Mouse (Mus musculus): ENCODE results near the gene Zfp212. TPM values are rescaled to one million over a fixed set of nuclear protein-coding genes. Genes with fewer than 3 reads are reported as not detected.

The Zfp212 gene
- polyA plus RNA-seq, 1 experiment from 2014 or later, result 7.7 TPM

GRCm38 (mm10) chr6:47888812-47889383 is 31.4 kb upstream of the Zfp212 start:
- no peak overlapping the region for H3K4me2 ChIP-seq
- ATAC-seq (replicated peaks; ENCODE audit: insufficient number of reproducible peaks, low FRiP score, low TSS enrichment), result no peak
- no peaks in the 10 kb centered on the region for H3K9me3 ChIP-seq (replicated peaks; ENCODE audit: control insufficient read depth, low read length)
- no peak overlapping the region for H3K27ac ChIP-seq (ENCODE audit: low read depth, low read length)
- H3K36me3 ChIP-seq (ENCODE audit: control insufficient read depth, insufficient read depth, low read length), result peaks cover 34% of the 10 kb centered on the region
- WGBS (ENCODE audit: insufficient replicate concordance), result 81% methylated on average over 8 of the region's 8 CpGs
- no peak overlapping the region for H3K4me3 ChIP-seq (ENCODE audit: low read depth, low read length)
- no peaks in the 10 kb centered on the region for H3K4me1 ChIP-seq (ENCODE audit: control insufficient read depth, insufficient read depth, low read length)
- H3K9ac ChIP-seq (ENCODE audit: low read depth, low read length), result no peak overlapping the region
- H3K27me3 ChIP-seq (ENCODE audit: control insufficient read depth, insufficient read depth, low read length), result no peaks in the 10 kb centered on the region

DNA sequence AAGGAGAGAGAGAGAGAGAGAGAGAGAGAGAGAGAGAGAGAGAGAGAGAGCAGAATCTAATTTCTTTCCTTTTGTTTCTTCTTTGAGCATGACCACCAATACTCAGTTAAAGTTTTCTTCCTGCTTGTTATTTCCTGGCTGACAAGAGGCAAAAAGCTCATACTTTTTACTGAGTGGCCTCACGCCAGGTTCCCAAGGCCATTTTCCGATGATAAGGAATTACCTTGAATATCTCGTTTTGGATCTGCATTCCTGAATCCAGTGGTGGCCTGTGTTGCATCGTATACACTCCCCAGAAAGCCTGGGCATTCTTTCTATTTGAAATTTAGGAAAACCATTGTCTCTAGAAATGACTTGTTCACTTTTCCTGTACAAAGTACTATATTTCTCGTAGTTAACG is 20.9 kb upstream of the Zfp212 start:
- Histone ChIP-seq H3K9ac (ENCODE audit: low read depth, low read length) (no peak overlapping the region), H3K4me1 (ENCODE audit: control insufficient read depth, insufficient read depth, low read length) (no peaks in the 10 kb centered on the region), H3K27me3 (ENCODE audit: control insufficient read depth, insufficient read depth, low read length) (peaks cover 14% of the 10 kb centered on the region), H3K4me2 (no peak overlapping the region), H3K36me3 (ENCODE audit: control insufficient read depth, insufficient read depth, low read length) (peaks cover 29% of the 10 kb centered on the region), H3K27ac (ENCODE audit: low read depth, low read length) (no peak overlapping the region), H3K4me3 (ENCODE audit: low read depth, low read length) (no peak overlapping the region), H3K9me3 (replicated peaks; ENCODE audit: control insufficient read depth, low read length) (no peaks in the 10 kb centered on the region; the same call in 1 of the 2 replicates)
- WGBS (ENCODE audit: insufficient replicate concordance), result 85% methylated on average over 6 of the region's 6 CpGs
- ATAC-seq (replicated peaks; ENCODE audit: insufficient number of reproducible peaks, low FRiP score, low TSS enrichment), result no peak

GRCm38 (mm10) chr6:47903587-47903986 is 16.7 kb upstream of the Zfp212 start:
- no peaks in the 10 kb centered on the region for H3K4me1 ChIP-seq (ENCODE audit: control insufficient read depth, insufficient read depth, low read length)
- H3K27ac ChIP-seq (ENCODE audit: low read depth, low read length), result no peak overlapping the region
- no peak overlapping the region for H3K4me3 ChIP-seq (ENCODE audit: low read depth, low read length)
- WGBS (ENCODE audit: insufficient replicate concordance), result 68% methylated on average over 4 of the region's 4 CpGs
- H3K27me3 ChIP-seq (ENCODE audit: control insufficient read depth, insufficient read depth, low read length), result peaks cover 36% of the 10 kb centered on the region
- ATAC-seq (replicated peaks; ENCODE audit: insufficient number of reproducible peaks, low FRiP score, low TSS enrichment), result no peak
- H3K4me2 ChIP-seq, result no peak overlapping the region
- H3K36me3 ChIP-seq (ENCODE audit: control insufficient read depth, insufficient read depth, low read length), result peaks cover 44% of the 10 kb centered on the region
- H3K9me3 ChIP-seq (replicated peaks; ENCODE audit: control insufficient read depth, low read length), result peaks cover 2% of the 10 kb centered on the region
- no peak overlapping the region for H3K9ac ChIP-seq (ENCODE audit: low read depth, low read length)

GRCm38 (mm10) chr6:47904361-47904760 is 15.9 kb upstream of the Zfp212 start:
- 40% methylated on average over 19 of the region's 19 CpGs for WGBS (ENCODE audit: insufficient replicate concordance)
- Histone ChIP-seq H3K4me3 (ENCODE audit: low read depth, low read length) (peak overlapping the region; percentile 30), H3K36me3 (ENCODE audit: control insufficient read depth, insufficient read depth, low read length) (peaks cover 40% of the 10 kb centered on the region), H3K4me1 (ENCODE audit: control insufficient read depth, insufficient read depth, low read length) (no peaks in the 10 kb centered on the region), H3K9me3 (replicated peaks; ENCODE audit: control insufficient read depth, low read length) (peaks cover 2% of the 10 kb centered on the region), H3K27ac (ENCODE audit: low read depth, low read length) (no peak overlapping the region), H3K9ac (ENCODE audit: low read depth, low read length) (no peak overlapping the region), H3K4me2 (peak overlapping the region; percentile 55), H3K27me3 (ENCODE audit: control insufficient read depth, insufficient read depth, low read length) (peaks cover 36% of the 10 kb centered on the region)
- ATAC-seq (replicated peaks; ENCODE audit: insufficient number of reproducible peaks, low FRiP score, low TSS enrichment), result no peak

DNA sequence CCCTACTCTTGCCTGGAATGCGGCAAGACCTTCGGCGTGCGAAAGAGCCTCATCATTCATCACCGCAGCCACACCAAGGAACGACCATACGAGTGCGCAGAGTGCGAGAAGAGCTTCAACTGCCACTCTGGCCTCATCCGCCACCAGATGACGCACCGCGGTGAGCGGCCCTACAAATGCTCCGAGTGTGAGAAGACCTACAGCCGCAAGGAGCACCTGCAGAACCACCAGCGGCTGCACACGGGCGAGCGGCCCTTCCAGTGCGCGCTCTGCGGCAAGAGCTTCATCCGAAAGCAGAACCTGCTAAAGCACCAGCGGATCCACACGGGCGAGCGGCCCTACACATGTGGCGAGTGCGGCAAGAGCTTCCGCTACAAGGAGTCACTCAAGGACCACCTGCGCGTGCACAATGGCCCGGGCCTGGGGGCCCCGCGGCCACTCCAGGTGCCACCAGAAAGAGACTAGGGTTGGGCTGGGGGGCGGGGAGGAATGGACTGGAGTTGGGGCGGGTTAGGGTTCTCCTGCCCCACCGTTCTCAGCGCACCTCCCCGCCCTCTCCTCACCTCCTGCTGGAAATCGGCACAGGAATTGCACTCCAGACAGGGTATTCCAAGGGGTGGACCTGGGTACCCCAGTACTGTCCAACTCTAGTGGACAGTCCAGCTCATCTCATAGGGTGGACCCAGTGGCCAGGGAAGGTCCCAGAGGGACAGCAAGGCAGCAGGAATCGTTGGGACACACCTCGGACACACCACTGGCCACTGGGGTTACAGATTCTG is 15.2 kb upstream of the Zfp212 start:
- Histone ChIP-seq H3K4me2 (peak overlapping the region; percentile 55), H3K9ac (ENCODE audit: low read depth, low read length) (no peak overlapping the region), H3K27me3 (ENCODE audit: control insufficient read depth, insufficient read depth, low read length) (peaks cover 36% of the 10 kb centered on the region), H3K4me3 (ENCODE audit: low read depth, low read length) (peak overlapping the region; percentile 30), H3K9me3 (replicated peaks; ENCODE audit: control insufficient read depth, low read length) (peaks cover 2% of the 10 kb centered on the region), H3K4me1 (ENCODE audit: control insufficient read depth, insufficient read depth, low read length) (no peaks in the 10 kb centered on the region), H3K36me3 (ENCODE audit: control insufficient read depth, insufficient read depth, low read length) (peaks cover 40% of the 10 kb centered on the region), H3K27ac (ENCODE audit: low read depth, low read length) (no peak overlapping the region)
- ATAC-seq (replicated peaks; ENCODE audit: insufficient number of reproducible peaks, low FRiP score, low TSS enrichment), result no peak
- WGBS (ENCODE audit: insufficient replicate concordance), result 51% methylated on average over 44 of the region's 44 CpGs

DNA sequence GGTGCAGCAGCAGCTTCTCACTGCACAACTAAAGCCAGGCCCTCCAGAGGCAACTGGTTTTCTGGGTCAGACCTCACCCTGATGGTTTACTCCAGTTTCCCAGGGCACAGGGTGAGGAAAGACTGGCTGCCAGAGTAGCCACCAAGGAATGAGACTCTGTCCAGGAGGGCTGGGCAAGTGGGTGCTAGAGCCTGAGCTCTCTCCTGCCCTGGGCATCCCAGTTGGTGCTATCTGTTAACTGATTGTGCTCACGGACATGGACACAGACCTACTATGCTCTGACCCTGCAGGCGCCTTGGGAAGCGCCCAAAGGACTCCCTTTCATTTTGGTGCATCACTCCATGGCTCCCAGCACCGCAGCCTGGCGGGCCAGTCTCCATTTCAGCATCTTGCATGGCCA is 13.9 kb upstream of the Zfp212 start:
- ATAC-seq (replicated peaks; ENCODE audit: insufficient number of reproducible peaks, low FRiP score, low TSS enrichment), result no peak
- Histone ChIP-seq H3K27me3 (ENCODE audit: control insufficient read depth, insufficient read depth, low read length) (peaks cover 36% of the 10 kb centered on the region), H3K9me3 (replicated peaks; ENCODE audit: control insufficient read depth, low read length) (peaks cover 2% of the 10 kb centered on the region), H3K36me3 (ENCODE audit: control insufficient read depth, insufficient read depth, low read length) (peaks cover 40% of the 10 kb centered on the region), H3K9ac (ENCODE audit: low read depth, low read length) (no peak overlapping the region), H3K27ac (ENCODE audit: low read depth, low read length) (no peak overlapping the region), H3K4me2 (no peak overlapping the region), H3K4me1 (ENCODE audit: control insufficient read depth, insufficient read depth, low read length) (no peaks in the 10 kb centered on the region), H3K4me3 (ENCODE audit: low read depth, low read length) (no peak overlapping the region)
- 98% methylated on average over 5 of the region's 5 CpGs for WGBS (ENCODE audit: insufficient replicate concordance)

- WGBS (ENCODE audit: insufficient replicate concordance), result 74% methylated on average over 1 of the region's 1 CpGs
- Histone ChIP-seq H3K36me3 (ENCODE audit: control insufficient read depth, insufficient read depth, low read length) (peaks cover 27% of the 10 kb centered on the region), H3K27me3 (ENCODE audit: control insufficient read depth, insufficient read depth, low read length) (peaks cover 25% of the 10 kb centered on the region), H3K4me1 (ENCODE audit: control insufficient read depth, insufficient read depth, low read length) (no peaks in the 10 kb centered on the region), H3K9ac (ENCODE audit: low read depth, low read length) (no peak overlapping the region), H3K27ac (ENCODE audit: low read depth, low read length) (no peak overlapping the region), H3K4me2 (no peak overlapping the region), H3K4me3 (ENCODE audit: low read depth, low read length) (no peak overlapping the region), H3K9me3 (replicated peaks; ENCODE audit: control insufficient read depth, low read length) (peaks cover 2% of the 10 kb centered on the region)
- ATAC-seq (replicated peaks; ENCODE audit: insufficient number of reproducible peaks, low FRiP score, low TSS enrichment), result no peak
These were observed 11.3 kb upstream of the Zfp212 start for GRCm38 (mm10) chr6:47909007-47909406.

DNA sequence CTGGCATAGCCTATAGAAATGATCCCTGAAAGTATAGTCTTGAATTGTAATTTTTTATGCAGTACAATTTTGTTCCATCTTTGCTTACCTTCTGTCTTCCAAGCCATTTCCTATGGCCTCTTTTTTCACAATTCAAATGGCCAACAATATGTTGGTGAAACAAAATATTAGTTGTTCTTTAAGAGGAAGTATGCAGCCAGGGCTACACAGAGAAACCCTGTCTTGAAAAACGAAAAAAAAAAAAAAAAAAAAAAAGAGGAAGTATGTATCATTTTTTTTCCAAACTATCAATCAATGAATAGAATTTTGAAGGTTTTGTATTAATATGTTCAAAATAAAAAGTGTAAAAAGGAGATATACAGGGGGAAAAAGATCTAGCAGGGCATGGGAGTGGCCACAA is 8.6 kb upstream of the Zfp212 start:
- Histone ChIP-seq H3K27me3 (ENCODE audit: control insufficient read depth, insufficient read depth, low read length) (peaks cover under 1% of the 10 kb centered on the region; the same call in 1 of the 2 replicates), H3K27ac (ENCODE audit: low read depth, low read length) (no peak overlapping the region), H3K4me3 (ENCODE audit: low read depth, low read length) (no peak overlapping the region), H3K9me3 (replicated peaks; ENCODE audit: control insufficient read depth, low read length) (no peaks in the 10 kb centered on the region), H3K36me3 (ENCODE audit: control insufficient read depth, insufficient read depth, low read length) (peaks cover 3% of the 10 kb centered on the region), H3K9ac (ENCODE audit: low read depth, low read length) (no peak overlapping the region), H3K4me2 (no peak overlapping the region), H3K4me1 (ENCODE audit: control insufficient read depth, insufficient read depth, low read length) (no peaks in the 10 kb centered on the region)
- no peak for ATAC-seq (replicated peaks; ENCODE audit: insufficient number of reproducible peaks, low FRiP score, low TSS enrichment)
- WGBS (ENCODE audit: insufficient replicate concordance), result 63% methylated on average over 1 of the region's 1 CpGs

DNA sequence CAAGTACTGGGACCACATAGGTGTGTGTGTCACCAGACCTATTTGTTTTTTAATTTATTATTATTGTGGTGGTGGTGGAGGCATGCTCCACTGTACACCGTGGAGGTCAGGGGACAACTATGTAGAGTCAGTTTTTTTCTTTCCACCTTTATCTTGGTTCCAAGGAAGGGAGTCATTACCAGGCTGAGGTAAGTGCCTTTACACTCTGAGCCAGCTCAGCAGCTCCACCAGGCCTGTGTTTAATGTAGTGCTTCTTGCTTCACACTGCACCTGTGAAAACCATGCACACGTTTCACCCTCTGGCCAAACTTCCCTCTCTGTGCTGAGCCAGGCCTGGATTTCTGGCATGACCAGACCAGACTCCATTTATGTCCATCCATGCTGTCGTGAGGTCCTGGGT is 7.3 kb upstream of the Zfp212 start:
- Histone ChIP-seq H3K36me3 (ENCODE audit: control insufficient read depth, insufficient read depth, low read length) (no peaks in the 10 kb centered on the region), H3K4me2 (no peak overlapping the region), H3K27me3 (ENCODE audit: control insufficient read depth, insufficient read depth, low read length) (no peaks in the 10 kb centered on the region), H3K4me1 (ENCODE audit: control insufficient read depth, insufficient read depth, low read length) (no peaks in the 10 kb centered on the region), H3K27ac (ENCODE audit: low read depth, low read length) (no peak overlapping the region), H3K9me3 (replicated peaks; ENCODE audit: control insufficient read depth, low read length) (no peaks in the 10 kb centered on the region), H3K9ac (ENCODE audit: low read depth, low read length) (no peak overlapping the region), H3K4me3 (ENCODE audit: low read depth, low read length) (no peak overlapping the region)
- no peak for ATAC-seq (replicated peaks; ENCODE audit: insufficient number of reproducible peaks, low FRiP score, low TSS enrichment)
- WGBS (ENCODE audit: insufficient replicate concordance), result 46% methylated on average over 3 of the region's 3 CpGs

Data from heart, embryonic 11.5 days (tissue).